Mouse (Mus musculus): ENCODE measurements around the gene Top2a.

Gene Top2a

GRCm38 (mm10) chr11:98964616-98965415 is 59.2 kb downstream of the Top2a start:
- DNase-seq (ENCODE audit: low read depth, low spot score) = peak; percentile 53

DNA sequence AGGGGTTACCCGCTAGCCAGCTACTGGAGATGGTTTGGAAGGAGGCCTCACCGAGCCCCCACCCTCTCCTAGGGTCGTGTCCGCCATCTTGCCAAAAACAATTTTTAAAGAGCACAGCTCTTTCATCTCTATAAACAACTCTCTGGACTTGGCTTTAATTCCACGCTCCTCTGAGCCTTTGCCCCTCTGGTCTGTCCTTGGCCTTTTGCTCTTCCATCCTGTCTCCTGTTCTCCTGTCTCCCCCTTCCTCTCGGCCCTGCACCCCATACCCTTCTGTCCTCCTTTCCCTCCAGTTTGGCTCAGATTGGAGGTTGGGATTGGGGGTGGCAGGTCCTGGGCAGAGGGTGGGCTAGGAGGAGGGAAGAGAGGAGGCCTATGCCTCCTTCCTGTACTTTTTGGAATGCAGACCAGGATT is 59.8 kb downstream of the Top2a start:
- no peak for DNase-seq (ENCODE audit: low read depth, low spot score)

DNA sequence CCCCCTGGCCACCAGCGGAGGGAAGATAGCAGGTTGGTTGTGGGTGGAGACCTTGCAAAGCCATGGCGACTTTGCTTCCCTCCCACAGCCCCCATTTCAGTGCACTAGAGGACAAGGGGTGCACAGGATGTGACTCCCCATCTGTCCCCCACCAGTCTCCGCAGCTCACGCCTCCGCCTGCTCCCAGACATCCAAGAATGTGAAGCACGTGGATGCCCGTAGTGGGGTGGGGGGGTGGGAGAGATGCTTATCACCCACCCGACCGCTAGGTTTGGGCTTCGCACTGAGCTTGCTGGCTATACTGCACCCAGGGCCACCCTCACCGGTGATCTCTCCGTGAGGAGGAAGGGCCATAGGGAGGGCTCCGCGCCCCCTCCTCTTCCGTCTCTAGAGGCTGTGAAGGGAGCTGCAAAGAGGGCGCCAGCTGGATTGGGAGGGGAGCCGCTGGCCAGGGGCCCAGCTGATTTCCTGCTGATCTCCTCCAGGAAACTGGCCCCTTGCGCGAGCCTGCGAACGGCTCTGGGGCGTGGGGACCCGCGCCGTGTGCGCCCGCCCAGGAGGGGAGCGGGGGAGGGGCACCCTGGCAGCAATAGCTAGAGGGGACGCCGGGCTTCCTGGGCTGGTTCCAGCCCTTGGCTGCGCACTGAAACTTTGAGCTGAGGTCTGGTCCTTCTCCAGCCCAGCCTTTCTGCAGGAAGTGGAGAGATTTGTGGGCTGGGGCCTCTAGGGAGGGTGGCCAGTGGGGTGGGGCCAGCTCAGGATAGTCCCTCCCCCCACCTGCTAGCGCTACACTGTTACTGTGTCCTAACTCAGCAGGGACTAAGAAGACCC is 60.6 kb downstream of the Top2a start:
- peak; percentile 66 for DNase-seq (ENCODE audit: low read depth, low spot score)

DNA sequence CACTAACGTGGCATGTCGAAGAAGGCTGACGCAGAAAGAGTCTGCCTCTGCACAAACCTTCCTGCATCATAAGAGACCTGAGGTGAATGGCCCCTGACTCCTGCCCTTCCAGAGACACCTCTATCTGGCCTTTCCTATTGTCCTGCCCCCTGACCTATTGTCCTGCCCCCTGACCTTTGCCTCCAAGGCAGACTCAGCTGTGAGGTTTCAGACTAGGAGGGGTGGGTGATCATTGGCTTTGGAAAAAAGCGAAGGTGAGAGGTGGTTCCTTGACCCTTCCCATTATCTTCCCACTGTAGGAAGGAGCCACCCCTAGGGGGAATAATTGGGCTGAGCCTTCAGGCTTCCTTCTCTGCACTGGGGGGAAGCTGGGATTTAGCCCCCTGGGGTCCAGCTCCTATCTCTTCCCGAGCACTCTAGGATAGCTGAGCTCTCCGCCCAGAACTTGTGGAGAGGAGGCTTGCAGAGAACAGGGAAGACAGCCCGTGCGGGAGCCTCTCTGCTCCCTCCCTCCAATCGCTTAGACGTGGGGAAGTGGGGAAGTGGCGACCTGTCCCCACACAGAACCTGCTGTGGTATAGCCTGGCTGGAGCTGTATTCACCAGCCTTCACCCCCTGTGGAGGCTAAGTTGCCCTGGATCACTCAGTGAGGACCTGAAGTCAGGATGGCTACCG is 61.4 kb downstream of the Top2a start:
- no peak for DNase-seq (ENCODE audit: low read depth, low spot score)

- no peak for DNase-seq (ENCODE audit: low read depth, low spot score)
These were observed 62.2 kb downstream of the Top2a start for GRCm38 (mm10) chr11:98961766-98962165.

DNA sequence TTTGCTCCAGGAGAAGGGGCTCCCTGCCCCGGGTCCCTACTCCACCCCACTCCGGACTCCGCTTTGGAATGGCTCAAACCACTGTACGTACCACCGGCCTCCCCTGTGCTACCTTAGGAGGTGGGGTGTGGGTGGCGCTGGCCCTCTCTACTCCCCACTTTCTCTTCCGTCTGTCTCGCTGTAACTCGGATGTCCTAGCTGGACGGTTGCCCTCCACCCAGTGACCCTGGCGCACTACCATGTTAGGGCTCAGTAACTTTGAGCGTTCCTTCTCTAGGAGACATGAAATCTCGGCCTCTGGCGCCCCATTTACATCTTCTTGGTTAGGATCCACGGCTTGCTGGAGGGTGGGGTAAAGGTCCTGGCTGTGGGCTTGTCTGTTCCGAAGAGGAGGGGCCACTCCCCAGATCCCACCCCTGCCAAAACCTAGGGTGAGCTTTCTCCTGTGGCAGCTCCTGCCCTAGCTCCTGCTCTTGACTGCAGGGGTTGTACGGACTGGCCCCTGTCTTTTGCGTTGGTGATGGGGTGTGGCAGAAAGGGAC is 62.9 kb downstream of the Top2a start:
- DNase-seq (ENCODE audit: low read depth, low spot score) = no peak

- no peak for DNase-seq (ENCODE audit: low read depth, low spot score)
These were observed 63.6 kb downstream of the Top2a start for GRCm38 (mm10) chr11:98960313-98960906.

DNA sequence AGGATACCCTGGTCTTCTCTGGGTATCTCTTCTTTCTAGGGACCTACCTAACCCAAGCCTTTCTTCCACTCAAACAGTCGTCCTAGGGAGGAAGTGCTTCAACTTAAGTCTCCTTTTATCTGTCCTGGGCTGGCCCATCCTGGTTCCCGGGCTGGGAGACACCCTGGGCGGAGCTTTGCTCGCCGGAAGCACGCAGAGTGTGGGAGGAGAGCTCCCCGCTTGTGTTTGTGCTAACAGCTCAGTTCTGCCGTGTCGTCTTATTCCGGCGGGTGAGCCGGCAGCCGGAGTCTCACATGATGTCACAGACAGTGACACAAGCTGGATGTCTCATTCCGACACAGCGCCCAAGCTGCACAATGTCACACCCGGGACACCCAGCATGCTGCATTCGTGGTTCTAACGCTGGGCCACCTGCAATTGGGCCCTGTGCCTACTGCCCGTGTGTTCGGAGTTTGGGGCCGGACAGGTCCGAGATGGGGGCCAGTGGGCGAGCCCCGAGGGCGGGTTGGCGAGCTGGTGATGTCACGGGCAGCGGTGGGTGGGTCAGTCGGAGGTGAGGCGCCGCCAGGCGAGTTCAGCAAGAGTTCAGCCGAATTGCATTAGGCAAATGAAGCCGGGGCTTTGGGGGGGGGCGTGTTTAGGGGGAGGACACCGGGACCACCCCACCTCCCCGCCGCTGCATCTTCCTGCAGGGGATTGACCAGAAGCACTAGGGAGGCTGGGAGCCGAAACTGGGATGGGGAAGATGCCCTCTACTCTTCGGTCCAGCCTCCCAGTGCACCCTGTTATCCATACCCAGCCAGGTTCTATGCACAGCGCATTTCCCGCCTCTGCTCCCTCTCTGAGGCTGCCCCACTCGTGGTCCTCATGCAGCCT is 64.3 kb downstream of the Top2a start:
- no peak for DNase-seq (ENCODE audit: low read depth, low spot score)

DNA sequence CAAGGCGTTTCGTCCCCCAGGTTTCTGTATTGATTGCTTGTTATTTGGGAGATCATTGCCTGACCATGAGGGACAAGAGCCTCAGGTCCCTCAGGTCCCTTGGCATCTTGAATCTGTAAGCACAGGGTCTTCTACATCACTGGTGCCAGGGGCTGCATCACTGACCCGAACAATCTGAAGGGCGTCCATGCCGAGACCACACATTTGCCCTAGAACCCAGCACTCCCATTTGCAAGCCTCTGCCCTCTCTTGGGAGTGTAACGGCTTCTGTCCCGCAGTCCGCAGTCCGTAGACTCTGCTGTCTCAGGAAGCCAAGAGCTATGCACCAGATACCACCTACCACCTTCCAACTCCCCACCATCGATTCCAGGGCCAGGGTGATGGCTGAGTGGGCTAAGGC is 67.6 kb downstream of the Top2a start:
- DNase-seq (ENCODE audit: low read depth, low spot score) = no peak

DNA sequence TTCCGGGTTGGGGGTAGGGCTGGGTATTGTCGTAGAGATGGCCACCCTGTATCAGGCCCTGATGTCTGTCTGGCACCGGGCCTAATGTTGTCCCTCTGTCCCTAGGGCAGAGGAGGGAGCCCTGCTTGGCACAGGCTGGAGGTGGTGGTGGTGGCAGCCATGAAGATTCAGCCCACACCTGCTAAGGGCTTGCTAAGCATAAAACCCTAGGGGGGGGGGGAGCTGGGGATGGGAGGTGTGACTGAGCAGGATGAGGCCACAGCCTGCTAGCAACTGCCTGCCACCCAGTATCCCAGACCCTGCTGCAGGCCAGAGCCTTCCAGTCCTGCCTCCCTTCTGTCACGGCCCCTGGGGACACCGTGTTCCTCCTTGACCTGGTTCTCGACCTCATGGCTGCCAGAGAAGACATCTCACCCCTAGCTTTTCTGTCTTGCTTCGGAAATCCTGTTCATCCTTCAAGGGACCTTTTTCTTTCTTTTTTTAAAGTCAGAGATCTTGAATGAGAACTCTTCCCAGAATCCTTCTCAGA is 68.2 kb downstream of the Top2a start:
- DNase-seq (ENCODE audit: low read depth, low spot score) = no peak

DNA sequence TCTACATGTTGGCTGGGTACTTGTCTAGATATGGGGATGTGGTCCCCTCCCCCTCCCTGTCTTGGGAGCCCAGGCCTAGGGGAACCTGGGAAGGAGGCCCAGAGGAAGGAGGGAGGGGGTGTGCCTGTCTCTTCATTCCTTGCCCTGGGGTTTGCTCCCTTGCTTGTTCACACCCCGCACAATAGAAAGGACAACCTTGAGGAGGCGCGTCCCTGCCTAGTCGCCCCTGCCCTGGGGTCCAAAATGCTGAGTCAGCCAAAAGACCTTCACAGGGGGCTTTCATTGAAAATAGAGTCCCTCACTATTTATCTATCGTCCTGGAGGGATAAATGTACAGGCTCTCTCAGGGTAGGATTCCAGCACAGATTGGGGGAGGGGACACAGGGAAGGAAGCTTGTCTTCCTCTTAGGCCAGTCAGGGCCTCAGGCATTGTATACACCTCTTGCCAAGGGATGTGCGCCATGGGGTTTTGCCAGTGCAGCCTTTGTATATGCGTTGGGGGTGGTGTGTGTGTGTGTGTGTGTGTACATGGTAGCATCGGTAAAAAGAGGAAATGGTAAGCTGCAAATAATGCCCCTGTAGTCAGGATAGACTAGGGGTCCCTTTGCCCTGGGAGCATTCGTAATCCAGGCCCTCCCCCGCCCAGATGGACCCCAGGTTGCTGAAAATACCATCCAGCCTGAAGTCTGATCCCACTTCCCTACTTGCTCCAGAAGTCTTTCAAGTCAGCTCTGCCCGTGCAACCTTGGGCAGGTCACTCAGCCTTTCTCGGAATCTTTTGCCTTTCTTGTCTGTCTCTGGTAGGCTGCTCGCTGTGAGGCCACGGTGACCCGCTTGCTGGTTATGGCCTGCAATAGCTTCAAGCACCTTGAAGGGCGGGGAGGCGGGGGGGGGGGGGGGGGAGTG is 68.9 kb downstream of the Top2a start:
- no peak for DNase-seq (ENCODE audit: low read depth, low spot score)

- DNase-seq (ENCODE audit: low read depth, low spot score) = peak; percentile 66
These were observed 69.6 kb downstream of the Top2a start for GRCm38 (mm10) chr11:98954373-98954772.

GRCm38 (mm10) chr11:98953835-98954320 is 70.1 kb downstream of the Top2a start:
- DNase-seq (ENCODE audit: low read depth, low spot score) = no peak

- DNase-seq (ENCODE audit: low read depth, low spot score) = no peak
These were observed 70.6 kb downstream of the Top2a start for GRCm38 (mm10) chr11:98953361-98953760.

DNA sequence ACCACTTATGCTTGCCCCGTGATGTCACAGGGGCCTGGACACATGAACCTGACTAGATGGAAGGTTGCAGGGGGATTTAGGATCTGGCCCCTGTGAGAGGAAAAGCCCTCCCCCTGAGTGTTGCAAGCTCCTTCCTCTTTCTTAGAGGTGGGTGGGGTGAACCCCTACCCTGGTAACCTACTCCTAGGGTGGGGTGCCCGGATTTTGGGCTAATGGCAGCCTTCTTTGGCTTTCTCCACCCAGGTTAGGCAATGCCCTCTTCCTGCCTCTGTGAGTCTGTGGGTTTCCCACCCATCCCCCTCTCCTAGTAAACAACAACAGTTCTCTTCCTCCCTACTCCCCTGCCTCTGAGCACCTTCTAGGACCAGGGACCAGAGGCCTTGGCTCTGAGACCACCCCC is 71.3 kb downstream of the Top2a start:
- no peak for DNase-seq (ENCODE audit: low read depth, low spot score)

DNA sequence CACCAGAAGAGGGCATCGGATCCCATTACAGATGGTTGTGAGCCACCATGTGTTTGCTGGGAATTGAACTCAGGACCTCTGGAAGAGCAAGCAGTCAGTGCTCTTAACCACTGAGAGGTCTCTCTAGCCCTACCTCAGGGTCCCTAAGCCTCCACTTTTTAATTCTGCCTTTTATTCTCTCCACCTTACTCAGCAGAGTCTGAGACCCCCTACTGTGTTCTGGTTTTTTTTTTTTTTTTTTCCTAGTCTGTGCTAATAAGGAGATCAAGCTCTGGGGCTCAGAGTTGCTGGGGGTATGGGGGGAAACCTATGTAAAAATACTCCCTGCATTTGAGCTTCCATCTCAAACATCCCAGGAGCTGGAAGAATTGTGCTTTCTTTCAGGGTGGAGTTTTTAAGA is 71.9 kb downstream of the Top2a start:
- DNase-seq (ENCODE audit: low read depth, low spot score) = no peak

DNA sequence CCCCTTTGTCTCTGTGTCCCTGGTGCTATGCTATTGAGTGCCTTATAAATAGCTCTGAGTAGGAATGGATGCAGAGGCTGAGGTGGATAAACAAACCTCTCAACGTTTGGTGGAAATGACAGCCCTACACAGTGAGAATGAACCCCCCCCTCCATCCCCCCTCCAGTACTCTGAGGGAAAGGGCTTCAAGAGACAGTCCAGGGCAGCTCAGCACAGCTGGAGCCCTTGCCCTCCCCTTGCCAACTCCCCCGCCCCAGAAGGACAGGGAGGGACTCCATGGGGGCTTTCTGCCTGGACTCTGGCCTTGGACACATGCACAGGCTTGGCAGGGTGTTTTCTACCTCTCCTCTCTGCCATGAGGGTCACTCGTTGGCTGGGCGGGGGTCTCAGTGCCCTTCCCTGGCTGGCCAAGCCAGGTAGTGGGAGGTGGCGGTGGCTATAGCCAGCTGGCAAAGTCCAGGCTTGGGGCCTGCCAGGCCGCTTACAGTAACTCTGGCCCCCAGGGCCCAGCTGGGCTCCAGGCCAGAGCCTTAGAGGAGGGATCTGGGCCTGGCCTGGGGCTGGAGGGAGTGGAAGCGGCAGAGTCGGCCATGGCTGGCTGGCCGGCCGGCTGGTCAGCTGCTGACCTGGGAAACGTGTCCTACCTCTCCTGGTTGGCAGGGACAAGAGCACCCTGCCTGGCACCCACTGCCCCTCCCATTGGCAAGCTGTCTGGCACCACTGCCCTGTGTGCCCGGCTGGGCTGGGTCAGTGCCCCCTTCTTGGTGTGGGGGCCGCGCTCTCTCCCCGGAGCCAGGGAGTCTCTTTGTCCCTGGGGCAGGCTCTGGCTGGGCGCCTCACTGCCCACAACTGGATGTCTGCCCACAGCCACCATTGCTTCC is 72.7 kb downstream of the Top2a start:
- DNase-seq (ENCODE audit: low read depth, low spot score) = no peak

- DNase-seq (ENCODE audit: low read depth, low spot score) = no peak
These were observed 73.5 kb downstream of the Top2a start for GRCm38 (mm10) chr11:98950484-98950883.

Data from forelimb bud, embryonic 11.5 days (tissue).